8 mouse cellular contexts compared by ENCODE assay signal in genomic region chr17:86962894-86963585, GRCm38 (mm10). TPM values are rescaled to one million over a fixed set of nuclear protein-coding genes. Genes with fewer than 3 reads are reported as not detected.
DNase-seq lines count a peak whose midpoint lies in the region; ATAC-seq and TF ChIP-seq lines count a peak whose summit lies in the region.

Gene Rhoq, plus strand, starts transcription at chr17:86963082.

- under 1% methylated on average over 55 of the region's 86 CpGs for WGBS in forebrain, embryonic 11.5 days
- under 1% methylated on average over 85 of the region's 86 CpGs for WGBS in heart, embryonic 15.5 days
- WGBS in liver, embryonic 15.5 days (ENCODE audit: insufficient replicate concordance) = under 1% methylated on average over 82 of the region's 86 CpGs
- under 1% methylated on average over 80 of the region's 86 CpGs for WGBS in neural tube, embryonic 12.5 days
- 1% methylated on average over 63 of the region's 86 CpGs for WGBS in stomach, postnatal 0 days

- peak within 1 kb of the TSS; percentile 61 for H3K27ac ChIP-seq in forebrain, embryonic 11.5 days (ENCODE audit: low read depth, low read length)
- H3K27ac ChIP-seq in heart, embryonic 15.5 days = peak within 1 kb of the TSS; percentile 97
- H3K27ac ChIP-seq in liver, embryonic 15.5 days (replicated peaks) = peak within 1 kb of the TSS; percentile 33; the same call in 1 of the 2 replicates
- H3K27ac ChIP-seq in neural tube, embryonic 12.5 days = peak within 1 kb of the TSS; percentile 77
- peak within 1 kb of the TSS; percentile 93 for H3K27ac ChIP-seq in stomach, postnatal 0 days (replicated peaks)

- no peaks in the 10 kb centered on the region for H3K36me3 ChIP-seq in forebrain, embryonic 11.5 days (ENCODE audit: control insufficient read depth, insufficient read depth, low read length)
- H3K36me3 ChIP-seq in heart, embryonic 15.5 days = no peaks in the 10 kb centered on the region
- H3K36me3 ChIP-seq in liver, embryonic 15.5 days (replicated peaks) = no peaks in the 10 kb centered on the region
- H3K36me3 ChIP-seq in neural tube, embryonic 12.5 days = no peaks in the 10 kb centered on the region
- H3K36me3 ChIP-seq in stomach, postnatal 0 days (ENCODE audit: control insufficient read depth, insufficient read depth, low read length) = no peaks in the 10 kb centered on the region

- H3K4me2 ChIP-seq in forebrain, embryonic 11.5 days (ENCODE audit: low read depth, low read length, severe bottlenecking) = peak within 1 kb of the TSS; percentile 83
- H3K4me2 ChIP-seq in heart, embryonic 15.5 days = peak within 1 kb of the TSS; percentile 69
- peak within 1 kb of the TSS; percentile 75 for H3K4me2 ChIP-seq in liver, embryonic 15.5 days
- H3K4me2 ChIP-seq in neural tube, embryonic 12.5 days (replicated peaks) = peak within 1 kb of the TSS; percentile 92
- peak within 1 kb of the TSS; percentile 88 for H3K4me2 ChIP-seq in stomach, postnatal 0 days (replicated peaks; ENCODE audit: low read depth)

- H3K9me3 ChIP-seq in forebrain, embryonic 11.5 days (ENCODE audit: control insufficient read depth, low read length) = no peaks in the 10 kb centered on the region
- H3K9me3 ChIP-seq in heart, embryonic 15.5 days (replicated peaks) = no peaks in the 10 kb centered on the region
- no peaks in the 10 kb centered on the region for H3K9me3 ChIP-seq in liver, embryonic 15.5 days (replicated peaks)
- H3K9me3 ChIP-seq in neural tube, embryonic 12.5 days = no peaks in the 10 kb centered on the region
- H3K9me3 ChIP-seq in stomach, postnatal 0 days (ENCODE audit: control insufficient read depth, low read length) = no peaks in the 10 kb centered on the region

- peak within 1 kb of the TSS; percentile 76 for H3K4me3 ChIP-seq in forebrain, embryonic 11.5 days (ENCODE audit: low read depth, low read length)
- peak within 1 kb of the TSS; percentile 84 for H3K4me3 ChIP-seq in heart, embryonic 15.5 days
- peak within 1 kb of the TSS; percentile 60 for H3K4me3 ChIP-seq in liver, embryonic 15.5 days (replicated peaks)
- peak within 1 kb of the TSS; percentile 82 for H3K4me3 ChIP-seq in neural tube, embryonic 12.5 days
- peak within 1 kb of the TSS; percentile 84 for H3K4me3 ChIP-seq in stomach, postnatal 0 days (ENCODE audit: low read depth, low read length)

- TF ChIP-seq EP300 in stomach, postnatal 0 days (optimal IDR thresholded peaks at IDR 0.05) = no peak

- TF ChIP-seq CTCF in stomach, postnatal 0 days (IDR thresholded peaks at IDR 0.05; ENCODE audit: low read depth) = no peak

- no peaks in the 10 kb centered on the region for H3K27me3 ChIP-seq in forebrain, embryonic 11.5 days (ENCODE audit: control insufficient read depth, insufficient read depth, low read length)
- no peaks in the 10 kb centered on the region for H3K27me3 ChIP-seq in heart, embryonic 15.5 days
- peaks cover 45% of the 10 kb centered on the region for H3K27me3 ChIP-seq in liver, embryonic 15.5 days
- H3K27me3 ChIP-seq in neural tube, embryonic 12.5 days (replicated peaks) = no peaks in the 10 kb centered on the region
- H3K27me3 ChIP-seq in stomach, postnatal 0 days (ENCODE audit: control insufficient read depth, insufficient read depth, low read length) = no peaks in the 10 kb centered on the region

- DNase-seq in CD4-positive, CD25-positive, alpha-beta regulatory T cell, adult 2 months (ENCODE audit: low read depth, low spot score) = peak; percentile 79
- DNase-seq in brain, adult 2 months (ENCODE audit: low read depth, low spot score) = peak; percentile 93
- peak; percentile 94 for DNase-seq in forebrain, embryonic 11.5 days (ENCODE audit: low spot score)
- DNase-seq in kidney, postnatal 25 days = peak; percentile 92 to 97
- DNase-seq in stomach, postnatal 0 days (ENCODE audit: low spot score) = peak; percentile 87

- ATAC-seq in forebrain, embryonic 11.5 days (replicated peaks; ENCODE audit: low FRiP score) = peak; percentile 90
- peak; percentile 88 for ATAC-seq in heart, embryonic 15.5 days (replicated peaks; ENCODE audit: insufficient number of reproducible peaks, insufficient read depth, low FRiP score, low read depth)
- peak; percentile 83 for ATAC-seq in liver, embryonic 15.5 days (ENCODE audit: insufficient read depth)
- ATAC-seq in neural tube, embryonic 12.5 days (ENCODE audit: low FRiP score, low read depth) = peak; percentile 90
- peak; percentile 86 for ATAC-seq in stomach, postnatal 0 days (ENCODE audit: low FRiP score, low TSS enrichment)

- no peaks in the 10 kb centered on the region; the same call in 1 of the 2 replicates for H3K4me1 ChIP-seq in forebrain, embryonic 11.5 days (replicated peaks; ENCODE audit: control insufficient read depth, insufficient read depth, low read length)
- peaks cover 73% of the 10 kb centered on the region for H3K4me1 ChIP-seq in heart, embryonic 15.5 days (replicated peaks)
- peaks cover 7% of the 10 kb centered on the region; the same call in 1 of the 2 replicates for H3K4me1 ChIP-seq in liver, embryonic 15.5 days (replicated peaks)
- H3K4me1 ChIP-seq in neural tube, embryonic 12.5 days = peaks cover 22% of the 10 kb centered on the region
- H3K4me1 ChIP-seq in stomach, postnatal 0 days (replicated peaks; ENCODE audit: control insufficient read depth, insufficient read depth) = peaks cover 5% of the 10 kb centered on the region; the same call in 1 of the 2 replicates

- H3K9ac ChIP-seq in forebrain, embryonic 11.5 days (ENCODE audit: low read length) = peak within 1 kb of the TSS; percentile 86
- H3K9ac ChIP-seq in heart, embryonic 15.5 days = peak within 1 kb of the TSS; percentile 98
- peak within 1 kb of the TSS; percentile 54 for H3K9ac ChIP-seq in liver, embryonic 15.5 days
- H3K9ac ChIP-seq in neural tube, embryonic 12.5 days = peak within 1 kb of the TSS; percentile 91
- peak within 1 kb of the TSS; percentile 91 for H3K9ac ChIP-seq in stomach, postnatal 0 days (ENCODE audit: low read length)

RNA-seq across cellular contexts. Expression of gene Rhoq, which starts in this region (rescaled TPM):
- 11.5 TPM in 2 replicates for polyA plus RNA-seq in forebrain, embryonic 11.5 days (2014; fragmentation: Nextera tagmentation; extraction: Ambion mirVana)
- polyA plus RNA-seq in heart, embryonic 15.5 days (2015; fragmentation: Nextera tagmentation; extraction: Ambion mirVana) = 19.8 and 20.9 TPM in 2 replicates
- polyA plus RNA-seq in liver, embryonic 15.5 days (2015; fragmentation: Nextera tagmentation; extraction: Ambion mirVana) = 1.4 TPM in 2 replicates
- polyA plus RNA-seq in neural tube, embryonic 12.5 days (2016; fragmentation: Nextera tagmentation; extraction: Ambion mirVana) = 12.8 and 14.3 TPM in 2 replicates
- 5.6 and 6.2 TPM in 2 replicates for polyA plus RNA-seq in stomach, postnatal 0 days (2015; fragmentation: Nextera tagmentation; extraction: Ambion mirVana)

Comparison
In these comparisons a context has a peak if more than half of its experiments do, and no peak if none do; other contexts are left out.
1. Peak in every context shown above with its lines: DNase-seq, ATAC-seq, H3K4me3 ChIP-seq and H3K27ac ChIP-seq.
2. H3K27ac ChIP-seq: peak in every context shown above with its lines; median percentile 97 in heart, embryonic 15.5 days; 93 in stomach, postnatal 0 days; 77 in neural tube, embryonic 12.5 days; 61 in forebrain, embryonic 11.5 days; 33 in liver, embryonic 15.5 days.